Mouse (Mus musculus) brain, embryonic 14.5 days (tissue): ENCODE results near the gene Mrpl55.

Experiments
- CTCF ChIP-seq: fragments of 200-500 bp; IDR thresholded peaks from 2 replicates; pipeline ENCODE4 v1.5.1; 2012; ENCODE audit warnings: inconsistent platforms, mild to moderate bottlenecking, moderate library complexity, borderline replicate concordance; ENCODE audit not compliant: insufficient read depth, insufficient read length; ENCODE audit errors: extremely low read depth
- POLR2A ChIP-seq: fragments of 200-500 bp; IDR thresholded peaks from 2 replicates; pipeline ENCODE4 v1.6.1; 2012; ENCODE audit warnings: mild to moderate bottlenecking, inconsistent platforms, borderline replicate concordance; ENCODE audit not compliant: poor library complexity, insufficient read depth, insufficient read length, severe bottlenecking; ENCODE audit errors: extremely low read depth

- no peak for TF ChIP-seq POLR2A
- TF ChIP-seq CTCF, result no peak
Observed at GRCm38 (mm10) chr11:59161398-59161797, 40.9 kb upstream of the Mrpl55 start.
